22 mouse cellular contexts compared by ENCODE assay signal in genomic region chr4:59697869-59698268, GRCm38 (mm10).
A peak's percentile ranks its signal among the peaks of the same experiment; 100 is the strongest.
DNase-seq lines count a peak whose midpoint lies in the region; ATAC-seq lines count a peak whose summit lies in the region.
"Had no signal": no experiment of that assay in that cellular context is flagged by ENCODE, and none has a peak within 500 bp of the region (broad histone marks: within the 10 kb centered on the region; RNA-seq: fewer than 3 reads in every experiment).

No protein-coding gene starts in this region.

- peaks cover 24% of the 10 kb centered on the region for H3K4me1 ChIP-seq in heart, embryonic 13.5 days
- H3K4me1 ChIP-seq in kidney, embryonic 14.5 days (ENCODE audit: control insufficient read depth, insufficient read depth, low read length) = 0 out of 2 replicates have a peak, but pooled peaks cover 3% of the 10 kb centered on the region
- peaks cover 10% of the 10 kb centered on the region; the same call in 1 of the 2 replicates for H3K4me1 ChIP-seq in midbrain, embryonic 13.5 days (replicated peaks)
- H3K4me1 ChIP-seq in midbrain, embryonic 14.5 days (ENCODE audit: control insufficient read depth, insufficient read depth, low read length) = no peaks in the 10 kb centered on the region; the same call in 1 of the 2 replicates
- no peaks in the 10 kb centered on the region for H3K4me1 ChIP-seq in forebrain, embryonic 15.5 days
- H3K4me1 ChIP-seq: stomach, embryonic 15.5 days had no signal

- no peak for DNase-seq in heart, adult 18-20 months
- DNase-seq in kidney, postnatal 10 days = peak; percentile 57
- DNase-seq in midbrain, embryonic 14.5 days = no peak
- DNase-seq: cerebellum, adult 18-20 months; cerebellum, postnatal 25 days; embryo, embryonic 11 days; kidney, adult 2 months; layer of hippocampus, postnatal 36 days; liver, postnatal 0 days; right cerebral cortex, postnatal 25 days; thymus, adult 18-20 months had no signal

- H3K4me3 ChIP-seq in heart, embryonic 13.5 days = no peak overlapping the region
- no peak overlapping the region for H3K4me3 ChIP-seq in kidney, embryonic 14.5 days (ENCODE audit: low read length)
- H3K4me3 ChIP-seq in midbrain, embryonic 13.5 days (replicated peaks) = no peak overlapping the region
- H3K4me3 ChIP-seq in midbrain, embryonic 14.5 days (replicated peaks; ENCODE audit: low read depth, low read length) = no peak overlapping the region
- no peak overlapping the region for H3K4me3 ChIP-seq in forebrain, embryonic 15.5 days
- H3K4me3 ChIP-seq: hindbrain, embryonic 15.5 days; layer of hippocampus, adult 2 months; stomach, embryonic 15.5 days had no signal

- H3K9ac ChIP-seq in heart, embryonic 13.5 days = no peak overlapping the region
- no peak overlapping the region for H3K9ac ChIP-seq in kidney, embryonic 14.5 days (ENCODE audit: low read depth, low read length)
- no peak overlapping the region for H3K9ac ChIP-seq in midbrain, embryonic 13.5 days (replicated peaks)
- H3K9ac ChIP-seq in midbrain, embryonic 14.5 days (replicated peaks; ENCODE audit: low read length) = no peak overlapping the region
- H3K9ac ChIP-seq in forebrain, embryonic 15.5 days (replicated peaks) = no peak overlapping the region
- H3K9ac ChIP-seq: hindbrain, embryonic 15.5 days; liver, postnatal 0 days; stomach, embryonic 15.5 days had no signal

- 69% methylated on average over 3 of the region's 3 CpGs for WGBS in heart, embryonic 13.5 days
- WGBS in kidney, embryonic 14.5 days = 54% methylated on average over 3 of the region's 3 CpGs
- WGBS in midbrain, embryonic 13.5 days = 61% methylated on average over 3 of the region's 3 CpGs
- WGBS in midbrain, embryonic 14.5 days = 68% methylated on average over 3 of the region's 3 CpGs
- WGBS in forebrain, embryonic 15.5 days = 64% methylated on average over 3 of the region's 3 CpGs

- no peak overlapping the region for H3K4me2 ChIP-seq in heart, embryonic 13.5 days
- no peak overlapping the region for H3K4me2 ChIP-seq in kidney, embryonic 14.5 days (replicated peaks; ENCODE audit: low read depth, low read length)
- no peak overlapping the region for H3K4me2 ChIP-seq in midbrain, embryonic 13.5 days (replicated peaks)
- no peak overlapping the region for H3K4me2 ChIP-seq in midbrain, embryonic 14.5 days (ENCODE audit: low read length)
- H3K4me2 ChIP-seq in forebrain, embryonic 15.5 days (replicated peaks) = no peak overlapping the region
- H3K4me2 ChIP-seq: hindbrain, embryonic 15.5 days; stomach, embryonic 15.5 days had no signal

- 0 out of 2 replicates have a peak overlapping the region, but pooled peaks have one; percentile 20 for H3K27ac ChIP-seq in heart, embryonic 13.5 days (replicated peaks)
- H3K27ac ChIP-seq in kidney, embryonic 14.5 days (ENCODE audit: low read depth, low read length) = no peak overlapping the region
- peak overlapping the region; percentile 8; the same call in 1 of the 2 replicates for H3K27ac ChIP-seq in midbrain, embryonic 13.5 days
- H3K27ac ChIP-seq in midbrain, embryonic 14.5 days (replicated peaks; ENCODE audit: low read depth, low read length) = no peak overlapping the region
- no peak overlapping the region for H3K27ac ChIP-seq in forebrain, embryonic 15.5 days (replicated peaks)
- H3K27ac ChIP-seq: hindbrain, embryonic 15.5 days; layer of hippocampus, adult 2 months; stomach, embryonic 15.5 days had no signal

- H3K27me3 ChIP-seq in heart, embryonic 13.5 days (replicated peaks) = no peaks in the 10 kb centered on the region
- no peaks in the 10 kb centered on the region for H3K27me3 ChIP-seq in kidney, embryonic 14.5 days (ENCODE audit: control insufficient read depth, insufficient read depth, low read length)
- no peaks in the 10 kb centered on the region for H3K27me3 ChIP-seq in midbrain, embryonic 13.5 days
- H3K27me3 ChIP-seq in midbrain, embryonic 14.5 days (ENCODE audit: control insufficient read depth, insufficient read depth, low read length) = no peaks in the 10 kb centered on the region
- H3K27me3 ChIP-seq in forebrain, embryonic 15.5 days = no peaks in the 10 kb centered on the region
- H3K27me3 ChIP-seq: CH12.LX; hindbrain, embryonic 15.5 days; stomach, embryonic 15.5 days had no signal

- no peaks in the 10 kb centered on the region for H3K36me3 ChIP-seq in heart, embryonic 13.5 days
- H3K36me3 ChIP-seq in kidney, embryonic 14.5 days (ENCODE audit: control insufficient read depth, insufficient read depth, low read length) = no peaks in the 10 kb centered on the region
- no peaks in the 10 kb centered on the region for H3K36me3 ChIP-seq in midbrain, embryonic 13.5 days
- no peaks in the 10 kb centered on the region for H3K36me3 ChIP-seq in midbrain, embryonic 14.5 days (ENCODE audit: control insufficient read depth, insufficient read depth, low read length)
- H3K36me3 ChIP-seq in forebrain, embryonic 15.5 days = no peaks in the 10 kb centered on the region
- H3K36me3 ChIP-seq: hindbrain, embryonic 15.5 days; stomach, embryonic 15.5 days had no signal

- no peak for ATAC-seq in heart, embryonic 13.5 days (ENCODE audit: extremely low read depth, insufficient number of reproducible peaks, low FRiP score, low TSS enrichment)
- no peak for ATAC-seq in kidney, embryonic 14.5 days (ENCODE audit: low FRiP score, low TSS enrichment)
- no peak for ATAC-seq in midbrain, embryonic 13.5 days
- ATAC-seq in midbrain, embryonic 14.5 days (ENCODE audit: low FRiP score, low TSS enrichment) = no peak
- no peak for ATAC-seq in monocyte, adult 5-6 weeks (replicated peaks; ENCODE audit: insufficient number of reproducible peaks, low FRiP score, low TSS enrichment, poor library complexity, severe bottlenecking)
- no peak for ATAC-seq in forebrain, embryonic 15.5 days (replicated peaks)
- ATAC-seq: forebrain, embryonic 16.5 days; liver, postnatal 0 days; midbrain, embryonic 16.5 days had no signal

- H3K9me3 ChIP-seq in heart, embryonic 13.5 days = no peaks in the 10 kb centered on the region
- H3K9me3 ChIP-seq in kidney, embryonic 14.5 days (ENCODE audit: control insufficient read depth, low read length) = no peaks in the 10 kb centered on the region
- H3K9me3 ChIP-seq in midbrain, embryonic 13.5 days = no peaks in the 10 kb centered on the region
- H3K9me3 ChIP-seq in midbrain, embryonic 14.5 days (ENCODE audit: control insufficient read depth, low read length) = no peaks in the 10 kb centered on the region
- no peaks in the 10 kb centered on the region for H3K9me3 ChIP-seq in forebrain, embryonic 15.5 days
- H3K9me3 ChIP-seq: hindbrain, embryonic 15.5 days; stomach, embryonic 15.5 days had no signal

Comparison
In these comparisons a context has a peak if more than half of its experiments do, and no peak if none do; other contexts are left out.
1. H3K27ac ChIP-seq: peak in heart, embryonic 13.5 days (single experiment) and midbrain, embryonic 13.5 days (single experiment); none in kidney, embryonic 14.5 days (single experiment), midbrain, embryonic 14.5 days (single experiment) and forebrain, embryonic 15.5 days (single experiment).